Mouse (Mus musculus) stomach, embryonic 14.5 days (tissue): ENCODE measurements around the gene Sycn. TPM values are rescaled to one million over a fixed set of nuclear protein-coding genes. Genes with fewer than 3 reads are reported as not detected.
"Not testable (repeated sequence)": the region's sequence is repeated elsewhere in the genome, so short reads cannot be mapped to it uniquely, and the experiment has no call there.

Experiments used
- ATAC-seq: fragments of 200-750 bp; cut with Nextera tagmentation; 2 replicates; pipeline ENCODE4 v1.8.0; 2017; ENCODE audit warnings: low read depth, moderate TSS enrichment; ENCODE audit not compliant: insufficient number of reproducible peaks, insufficient read depth, low FRiP score
- H3K27ac ChIP-seq: fragments of 300-500 bp; sonication (generic); 2 replicates; pipeline ENCODE4 v1.5.1; 2014; ENCODE audit warnings: mild to moderate bottlenecking, low read length, moderate library complexity, mixed read lengths
- H3K27me3 ChIP-seq: fragments of 300-500 bp; sonication (generic); 2 replicates; pipeline ENCODE4 v1.6.1; 2014; ENCODE audit warnings: low read length, control low read depth, mixed read lengths; ENCODE audit not compliant: control insufficient read depth, insufficient read depth
- H3K36me3 ChIP-seq: fragments of 300-500 bp; sonication (generic); 2 replicates; pipeline ENCODE4 v1.6.1; 2014; ENCODE audit warnings: mild to moderate bottlenecking, control low read depth, low read length, moderate library complexity, mixed read lengths; ENCODE audit not compliant: control insufficient read depth, insufficient read depth
- H3K4me1 ChIP-seq: fragments of 300-500 bp; sonication (generic); 2 replicates; pipeline ENCODE4 v1.6.1; 2014; ENCODE audit warnings: low read length, control low read depth, mixed read lengths; ENCODE audit not compliant: control insufficient read depth, insufficient read depth
- H3K4me2 ChIP-seq: fragments of 300-500 bp; sonication (generic); replicated peaks from 2 replicates; pipeline ENCODE4 v1.6.1; 2014; ENCODE audit warnings: low read depth, low read length, control low read depth
- H3K4me3 ChIP-seq: fragments of 300-500 bp; sonication (generic); 2 replicates; pipeline ENCODE4 v1.5.1; 2014; ENCODE audit warnings: low read depth, low read length, control low read depth
- H3K9ac ChIP-seq: fragments of 300-500 bp; sonication (generic); replicated peaks from 2 replicates; pipeline ENCODE4 v1.6.1; 2014; ENCODE audit warnings: low read depth, mild to moderate bottlenecking, control low read depth, low read length, moderate library complexity, mixed read lengths
- H3K9me3 ChIP-seq: fragments of 300-500 bp; sonication (generic); 2 replicates; pipeline ENCODE4 v1.6.1; 2016; ENCODE audit warnings: low read depth, low read length, control low read depth; ENCODE audit not compliant: control insufficient read depth
- WGBS: fragments of 180-500 bp; shearing (Covaris S2); extraction: QIAGEN DNeasy Blood & Tissue Kit; methylation state at CpG from one replicate; pipeline ENCODE4 v1.1.7; 2014; 5-methylcytosine and 5-hydroxymethylcytosine counted together
- polyA plus RNA-seq: library from polyadenylated mRNA; unstranded; fragments of >200 nt; fragmentation: Nextera tagmentation; extraction: Ambion mirVana; gene quantifications from 2 replicates; pipeline ENCODE4 v1.2.1, GENCODE M21; 2014

The Sycn gene
- polyA plus RNA-seq, 1 experiment from 2014 or later: 0.49 TPM

DNA sequence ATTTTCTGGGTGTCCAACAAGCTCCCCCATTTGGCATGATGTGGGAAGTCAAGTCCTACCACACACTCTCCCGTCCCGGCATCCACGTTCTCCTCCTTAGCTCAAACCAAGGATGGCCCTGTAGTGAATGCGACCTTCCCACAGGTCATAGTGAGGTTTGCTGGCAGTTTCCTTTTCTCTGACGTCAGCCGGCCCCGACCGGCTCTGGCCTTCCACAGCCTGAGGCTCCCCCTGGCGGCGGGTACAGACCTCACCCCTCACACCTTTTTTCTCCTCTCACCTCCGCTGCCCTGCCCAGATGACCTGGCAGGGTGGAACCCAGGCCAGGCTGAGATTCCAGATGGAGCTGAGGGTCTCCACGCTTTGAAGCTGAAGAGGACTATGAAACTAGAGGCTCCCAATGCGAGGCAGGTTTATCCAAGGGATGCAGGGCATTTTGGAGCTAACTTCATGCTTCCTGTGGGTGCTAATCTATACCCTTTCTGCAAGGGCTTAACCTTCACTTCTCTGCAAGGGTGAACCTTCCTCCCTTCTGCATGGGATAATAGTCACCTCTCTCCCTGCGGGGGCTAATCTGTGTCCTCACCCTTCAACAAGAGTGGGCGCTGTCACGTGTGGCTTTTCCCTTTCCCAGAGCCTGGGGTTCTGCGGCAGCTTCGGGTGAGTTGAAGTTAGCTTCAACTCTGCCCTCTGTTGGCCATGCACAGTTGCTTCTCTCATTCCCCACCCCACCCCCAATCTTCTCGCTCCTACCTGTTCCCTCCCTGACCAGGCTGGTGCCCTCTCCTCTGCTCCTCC lies 12.6 kb upstream of the Sycn start:
- no peak overlapping the region for H3K9ac ChIP-seq
- H3K27me3 ChIP-seq: no peaks in the 10 kb centered on the region
- no peaks in the 10 kb centered on the region for H3K9me3 ChIP-seq
- H3K4me2 ChIP-seq: no peak overlapping the region
- no peaks in the 10 kb centered on the region for H3K36me3 ChIP-seq
- WGBS: 4% methylated on average over 19 of the region's 19 CpGs
- peak; percentile 63; the same call in 1 of the 2 replicates for ATAC-seq
- H3K4me3 ChIP-seq: no peak overlapping the region
- H3K4me1 ChIP-seq: 0 out of 2 replicates have a peak, but pooled peaks cover 3% of the 10 kb centered on the region
- H3K27ac ChIP-seq: no peak overlapping the region

DNA sequence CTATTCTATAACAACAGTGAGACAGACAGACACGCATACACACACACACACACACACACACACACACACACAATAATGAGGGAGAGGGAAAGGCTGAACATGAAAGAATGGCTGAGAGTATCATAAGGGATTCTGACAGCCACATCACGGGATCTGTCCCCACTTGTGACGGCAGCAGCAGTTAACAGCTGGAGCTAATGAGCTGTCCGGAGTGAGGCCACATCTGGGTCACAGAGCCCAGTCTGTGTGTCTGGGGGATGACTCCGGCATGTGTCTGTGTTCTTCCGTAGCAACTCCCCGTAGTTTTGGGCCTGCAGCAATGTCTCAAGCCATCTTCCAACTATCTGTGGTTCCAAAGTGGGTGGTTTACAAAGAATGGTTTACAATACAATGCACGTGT lies 8.7 kb upstream of the Sycn start:
- 72% methylated on average over 8 of the region's 8 CpGs for WGBS
- H3K4me3 ChIP-seq: no peak overlapping the region
- H3K27me3 ChIP-seq: no peaks in the 10 kb centered on the region
- no peaks in the 10 kb centered on the region for H3K9me3 ChIP-seq
- no peaks in the 10 kb centered on the region for H3K36me3 ChIP-seq
- H3K4me1 ChIP-seq: 0 out of 2 replicates have a peak, but pooled peaks cover 3% of the 10 kb centered on the region
- no peak overlapping the region for H3K9ac ChIP-seq
- no peak overlapping the region for H3K4me2 ChIP-seq
- H3K27ac ChIP-seq: no peak overlapping the region
- no peak for ATAC-seq

DNA sequence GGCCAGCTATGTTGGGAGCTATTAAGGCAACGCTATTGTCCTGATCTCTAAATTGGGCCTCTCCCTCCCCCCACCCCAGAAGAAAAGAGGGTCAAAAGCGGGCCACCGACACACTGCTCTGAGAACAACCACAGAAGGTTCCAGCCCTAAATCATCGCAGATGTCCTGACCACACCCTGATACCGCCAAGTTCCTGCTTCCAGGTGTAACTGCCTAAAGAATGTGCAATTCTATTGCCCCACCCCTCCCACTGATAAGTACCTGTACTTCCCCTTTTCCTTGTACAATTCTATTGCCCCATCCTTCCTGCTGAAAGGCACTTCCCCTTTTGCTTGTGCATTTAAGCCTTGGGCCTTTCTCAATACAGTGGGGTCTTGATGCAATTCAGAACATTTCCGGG lies 1.8 kb upstream of the Sycn start:
- ATAC-seq, H3K9ac ChIP-seq, H3K36me3 ChIP-seq, H3K4me1 ChIP-seq, H3K9me3 ChIP-seq, H3K4me2 ChIP-seq, H3K4me3 ChIP-seq, H3K27me3 ChIP-seq, H3K27ac ChIP-seq: not testable (repeated sequence)
- 87% methylated on average over 6 of the region's 6 CpGs for WGBS

DNA sequence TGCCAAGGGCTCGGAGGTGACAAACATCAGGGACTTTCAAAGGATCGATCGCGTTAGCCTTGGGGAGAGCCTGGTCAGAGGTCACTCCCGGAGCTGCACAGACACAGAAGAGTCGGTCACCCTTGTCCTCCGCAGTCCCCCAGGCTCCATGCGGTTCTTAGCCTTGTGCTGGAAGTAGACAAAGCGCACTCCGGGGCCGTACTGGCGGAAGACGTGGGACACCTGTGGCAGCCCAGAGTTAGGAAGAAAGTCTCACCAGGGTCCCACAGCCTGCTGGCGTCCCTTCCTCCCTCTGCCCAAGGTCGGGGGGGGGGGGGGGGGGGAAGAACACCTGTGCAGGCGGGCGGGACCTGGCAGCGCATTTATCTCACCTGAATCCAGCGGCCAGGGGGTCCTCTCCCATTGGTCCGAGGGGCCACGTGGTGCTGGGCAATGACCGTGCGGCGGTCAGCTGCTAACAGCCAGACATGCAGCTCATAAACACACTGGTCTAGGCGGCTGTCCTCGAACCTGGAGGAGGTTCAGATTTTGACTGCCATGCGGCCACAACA lies 3.4 kb downstream of the Sycn start:
- Histone ChIP-seq H3K4me2 (peak overlapping the region; percentile 34), H3K4me3 (peak overlapping the region; percentile 7; the same call in 1 of the 2 replicates), H3K27ac (no peak overlapping the region), H3K27me3 (no peaks in the 10 kb centered on the region), H3K9ac (no peak overlapping the region), H3K36me3 (no peaks in the 10 kb centered on the region), H3K9me3 (no peaks in the 10 kb centered on the region), H3K4me1 (peaks cover 9% of the 10 kb centered on the region; the same call in 1 of the 2 replicates)
- peak; percentile 68 for ATAC-seq
- WGBS: 5% methylated on average over 24 of the region's 27 CpGs

DNA sequence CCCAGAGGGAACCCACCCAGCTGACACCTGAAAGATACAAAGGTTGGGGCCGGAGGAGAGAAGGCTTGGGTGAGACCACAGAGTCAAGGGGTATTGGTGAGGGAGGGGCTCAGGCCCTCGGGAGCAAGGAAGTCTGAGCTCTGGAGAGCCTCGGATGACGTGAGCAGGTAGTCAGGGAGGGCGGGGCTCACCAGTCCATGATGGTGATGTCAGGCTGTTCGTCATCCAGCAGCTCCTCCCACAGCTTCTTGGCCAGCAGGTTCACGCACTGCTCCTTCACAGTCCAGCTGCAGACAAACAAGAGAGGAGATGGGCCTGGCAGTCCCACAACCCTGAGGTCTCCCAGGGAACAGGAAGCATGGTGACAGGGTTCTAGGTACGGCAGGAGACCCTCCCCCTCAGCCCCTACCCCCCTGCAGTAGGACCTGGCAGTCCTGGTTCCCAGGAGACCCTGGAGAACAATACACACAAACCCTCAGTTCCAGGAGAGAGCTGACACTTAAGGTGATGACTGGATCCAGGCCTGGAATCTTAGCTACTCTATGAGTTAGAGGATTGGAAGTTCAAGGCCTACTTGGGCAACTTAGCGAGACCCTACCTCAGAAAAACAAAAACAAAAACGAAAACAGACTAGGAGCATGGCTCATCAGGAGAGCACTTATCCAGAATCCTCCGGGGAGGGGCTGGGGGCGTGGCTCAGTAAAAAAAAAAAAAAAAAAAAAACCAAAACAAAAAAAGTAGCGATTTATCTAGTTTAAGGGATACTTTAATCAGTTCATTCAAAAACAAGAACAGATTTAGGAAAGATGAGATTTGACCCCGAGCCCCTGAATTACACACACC lies 4.6 kb downstream of the Sycn start:
- 22% methylated on average over 14 of the region's 14 CpGs for WGBS
- H3K27me3 ChIP-seq: no peaks in the 10 kb centered on the region
- H3K4me3 ChIP-seq: no peak overlapping the region
- no peak overlapping the region for H3K4me2 ChIP-seq
- H3K36me3 ChIP-seq: no peaks in the 10 kb centered on the region
- H3K9ac ChIP-seq: no peak overlapping the region
- no peaks in the 10 kb centered on the region for H3K9me3 ChIP-seq
- peaks cover 9% of the 10 kb centered on the region; the same call in 1 of the 2 replicates for H3K4me1 ChIP-seq
- ATAC-seq: peak; percentile 42; the same call in 1 of the 2 replicates
- H3K27ac ChIP-seq: no peak overlapping the region

DNA sequence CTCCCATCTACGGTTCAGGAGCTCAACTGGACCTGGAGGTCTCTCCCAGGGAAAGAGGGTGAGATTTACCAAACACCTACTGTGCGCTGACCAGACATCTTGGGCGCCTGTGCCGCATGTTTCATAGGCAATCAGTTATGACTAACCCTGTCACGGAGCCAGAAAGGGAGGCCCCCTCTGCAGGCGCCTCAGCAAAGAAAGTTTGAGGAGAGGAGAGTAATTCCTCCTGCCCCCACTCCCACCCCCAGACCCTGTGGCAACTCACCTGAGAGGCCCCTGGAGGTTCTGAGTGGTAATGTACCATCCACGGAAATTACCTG lies 5.2 kb downstream of the Sycn start:
- no peaks in the 10 kb centered on the region for H3K9me3 ChIP-seq
- peaks cover 9% of the 10 kb centered on the region; the same call in 1 of the 2 replicates for H3K4me1 ChIP-seq
- 45% methylated on average over 7 of the region's 7 CpGs for WGBS
- H3K4me2 ChIP-seq: no peak overlapping the region
- no peak overlapping the region for H3K9ac ChIP-seq
- no peaks in the 10 kb centered on the region for H3K27me3 ChIP-seq
- H3K36me3 ChIP-seq: no peaks in the 10 kb centered on the region
- no peak overlapping the region for H3K27ac ChIP-seq
- no peak overlapping the region for H3K4me3 ChIP-seq
- ATAC-seq: no peak

DNA sequence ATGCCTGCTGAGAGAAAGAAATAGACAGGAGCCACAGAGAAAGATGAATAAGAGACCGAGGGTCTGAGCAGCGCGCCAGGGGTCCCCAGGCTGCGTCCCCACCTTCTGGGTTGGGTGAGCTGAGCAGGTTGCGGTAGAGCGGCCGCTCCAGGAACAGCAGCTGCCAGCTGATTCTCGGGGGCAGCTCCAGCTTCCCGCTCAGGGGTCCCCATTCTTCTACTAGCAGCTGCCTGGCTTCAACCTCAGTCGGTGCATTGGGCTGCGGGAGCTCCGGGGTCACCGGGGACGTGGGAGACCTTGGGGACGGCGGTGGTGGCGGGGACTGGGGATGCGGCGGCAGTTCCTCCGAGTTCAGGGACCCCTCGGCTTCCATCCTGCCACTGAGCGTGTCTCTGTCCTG lies 6.0 kb downstream of the Sycn start:
- Histone ChIP-seq H3K36me3 (no peaks in the 10 kb centered on the region), H3K4me2 (peak overlapping the region; percentile 28), H3K27me3 (no peaks in the 10 kb centered on the region), H3K4me3 (peak overlapping the region; percentile 13; the same call in 1 of the 2 replicates), H3K9me3 (no peaks in the 10 kb centered on the region), H3K9ac (no peak overlapping the region), H3K27ac (no peak overlapping the region), H3K4me1 (peaks cover 9% of the 10 kb centered on the region; the same call in 1 of the 2 replicates)
- 1% methylated on average over 22 of the region's 22 CpGs for WGBS
- no peak for ATAC-seq

DNA sequence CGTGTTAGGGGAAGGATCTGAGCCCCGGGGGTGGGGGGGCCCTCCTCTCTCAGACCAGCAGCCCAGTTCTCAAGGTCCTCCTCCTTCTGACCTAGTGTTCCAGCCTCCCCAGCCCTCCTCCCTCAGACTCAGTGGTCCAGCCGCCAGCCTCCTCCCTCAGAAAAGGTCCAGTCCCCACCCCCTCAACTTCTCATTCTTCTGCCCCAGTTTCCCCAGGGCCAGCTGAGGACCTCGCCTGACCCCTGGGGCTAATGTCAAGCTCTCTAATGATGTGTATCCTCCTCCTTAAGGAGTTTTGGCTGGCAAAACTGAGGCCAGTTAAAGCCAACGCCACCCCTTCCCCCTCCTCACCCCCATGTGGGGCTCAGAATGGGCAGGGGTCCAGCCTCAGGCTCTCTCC lies 6.5 kb downstream of the Sycn start, which contains the start of gene Nccrp1:
Nccrp1 (minus strand) TSS at position 101 of the 400 bp plus-strand sequence.
- peaks cover 9% of the 10 kb centered on the region; the same call in 1 of the 2 replicates for H3K4me1 ChIP-seq
- H3K4me2 ChIP-seq: peak within 1 kb of the TSS; percentile 28
- H3K9me3 ChIP-seq: no peaks in the 10 kb centered on the region
- H3K27ac ChIP-seq: no peak within 1 kb of the TSS
- H3K4me3 ChIP-seq: peak within 1 kb of the TSS; percentile 13; the same call in 1 of the 2 replicates
- H3K9ac ChIP-seq: no peak within 1 kb of the TSS
- no peaks in the 10 kb centered on the region for H3K36me3 ChIP-seq
- ATAC-seq: no peak
- WGBS: 2% methylated on average over 4 of the region's 5 CpGs
- H3K27me3 ChIP-seq: no peaks in the 10 kb centered on the region
